Mouse (Mus musculus) adrenal gland, postnatal 25 days (tissue): ENCODE measurements at regions not wholly inside any gene's neighbourhood (a gene's known extent, or its start where the extent isn't known, plus 50 kb on each side); places are given as distances from the start of the nearest gene placed in this dataset.
"Not testable (repeated sequence)": the region's sequence is repeated elsewhere in the genome, so short reads cannot be mapped to it uniquely, and the experiment has no call there.

Source experiments
- DNase-seq: peaks from one replicate; pipeline ENCODE4 v3.0.0; 2021; ENCODE audit warnings: mixed read lengths

GRCm38 (mm10) chr1:14109190-14109482 lies 1984.0 kb downstream of the 4930444P10Rik start:
- no peak for DNase-seq

GRCm38 (mm10) chr1:14108450-14109189 lies 1984.5 kb downstream of the 4930444P10Rik start:
- peak; percentile 52 for DNase-seq

- not testable (repeated sequence) for DNase-seq
Measured at GRCm38 (mm10) chr1:14105521-14105920, 1987.6 kb downstream of the 4930444P10Rik start.

- no peak for DNase-seq
Measured at GRCm38 (mm10) chr1:14104529-14104928, 1988.6 kb downstream of the 4930444P10Rik start.

GRCm38 (mm10) chr1:14099031-14099430 lies 1994.1 kb downstream of the 4930444P10Rik start:
- DNase-seq, result no peak

- DNase-seq, result no peak
Measured at GRCm38 (mm10) chr1:14097567-14098228, 1995.4 kb downstream of the 4930444P10Rik start.

GRCm38 (mm10) chr1:14064856-14065255 lies 2028.3 kb downstream of the 4930444P10Rik start:
- DNase-seq, result no peak

GRCm38 (mm10) chr1:14036163-14036562 lies 2057.0 kb downstream of the 4930444P10Rik start:
- DNase-seq, result no peak

- no peak for DNase-seq
Measured at GRCm38 (mm10) chr1:14011484-14011883, 2081.6 kb downstream of the 4930444P10Rik start.

GRCm38 (mm10) chr1:14010789-14011188 lies 2082.3 kb downstream of the 4930444P10Rik start:
- no peak for DNase-seq

GRCm38 (mm10) chr1:14002550-14002949 lies 2090.6 kb downstream of the 4930444P10Rik start:
- DNase-seq, result no peak

GRCm38 (mm10) chr1:14001431-14001830 lies 2091.7 kb downstream of the 4930444P10Rik start:
- no peak for DNase-seq

- DNase-seq, result no peak
Measured at GRCm38 (mm10) chr1:14000605-14001395, 2092.3 kb downstream of the 4930444P10Rik start.

GRCm38 (mm10) chr1:13998178-13998708 lies 2094.9 kb downstream of the 4930444P10Rik start:
- DNase-seq, result no peak

GRCm38 (mm10) chr1:13993825-13994509 lies 2099.2 kb downstream of the 4930444P10Rik start:
- DNase-seq, result no peak

- DNase-seq, result no peak
Measured at GRCm38 (mm10) chr1:13992978-13993377, 2100.1 kb downstream of the 4930444P10Rik start.

GRCm38 (mm10) chr1:13989360-13989759 lies 2103.8 kb downstream of the 4930444P10Rik start:
- no peak for DNase-seq

- DNase-seq, result no peak
Measured at GRCm38 (mm10) chr1:13984833-13985232, 2108.3 kb downstream of the 4930444P10Rik start.

GRCm38 (mm10) chr1:13980273-13980672 lies 2112.9 kb downstream of the 4930444P10Rik start:
- DNase-seq, result no peak

GRCm38 (mm10) chr1:13978640-13979039 lies 2114.5 kb downstream of the 4930444P10Rik start:
- DNase-seq, result no peak

- no peak for DNase-seq
Measured at GRCm38 (mm10) chr1:13977207-13977606, 2115.9 kb downstream of the 4930444P10Rik start.

GRCm38 (mm10) chr1:13949241-13949640 lies 2143.9 kb downstream of the 4930444P10Rik start:
- no peak for DNase-seq
